Mouse (Mus musculus): ENCODE measurements around the gene Tpm1. TPM values are rescaled to one million over a fixed set of nuclear protein-coding genes. Genes with fewer than 3 reads are reported as not detected.

The Tpm1 gene
- polyA plus RNA-seq, 1 experiment from 2014 or later: 151 TPM

Other genes with a start within 250 kb of the Tpm1 start
- gene Aph1c, start 214.7 kb downstream of the Tpm1 start, polyA plus RNA-seq (2015; fragmentation: Nextera tagmentation; extraction: Ambion mirVana): 2.6 and 3.2 TPM in 2 replicates
- gene Rab8b, start 129.7 kb downstream of the Tpm1 start, polyA plus RNA-seq (2015; fragmentation: Nextera tagmentation; extraction: Ambion mirVana): 28.5 and 29.0 TPM in 2 replicates
- gene Rps27l, start 103.3 kb downstream of the Tpm1 start, polyA plus RNA-seq (2015; fragmentation: Nextera tagmentation; extraction: Ambion mirVana): 179 and 197 TPM in 2 replicates
- 10.8 and 11.2 TPM in 2 replicates for gene Lactb, start 73.9 kb downstream of the Tpm1 start, polyA plus RNA-seq (2015; fragmentation: Nextera tagmentation; extraction: Ambion mirVana)